Mouse (Mus musculus) heart, postnatal 0 days (tissue): ENCODE measurements at regions not wholly inside any gene's neighbourhood (a gene's known extent, or its start where the extent isn't known, plus 50 kb on each side); places are given as distances from the start of the nearest gene placed in this dataset.

ENCODE experiments used
- CTCF ChIP-seq: IDR thresholded peaks from 2 replicates; pipeline ENCODE4 v1.5.1; 2016; ENCODE audit warnings: antibody characterized with exemption, control low read depth, low read depth
- EP300 ChIP-seq: IDR thresholded peaks from 2 replicates; pipeline ENCODE4 v1.6.1; 2016; ENCODE audit warnings: antibody characterized with exemption, low read depth

- no peak for TF ChIP-seq CTCF
- no peak for TF ChIP-seq EP300
Observed at GRCm38 (mm10) chr8:26452976-26453573, 333.7 kb downstream of the Gm45692 start.
